Mouse (Mus musculus): ENCODE results near the gene Tle2.

The Tle2 gene

DNA sequence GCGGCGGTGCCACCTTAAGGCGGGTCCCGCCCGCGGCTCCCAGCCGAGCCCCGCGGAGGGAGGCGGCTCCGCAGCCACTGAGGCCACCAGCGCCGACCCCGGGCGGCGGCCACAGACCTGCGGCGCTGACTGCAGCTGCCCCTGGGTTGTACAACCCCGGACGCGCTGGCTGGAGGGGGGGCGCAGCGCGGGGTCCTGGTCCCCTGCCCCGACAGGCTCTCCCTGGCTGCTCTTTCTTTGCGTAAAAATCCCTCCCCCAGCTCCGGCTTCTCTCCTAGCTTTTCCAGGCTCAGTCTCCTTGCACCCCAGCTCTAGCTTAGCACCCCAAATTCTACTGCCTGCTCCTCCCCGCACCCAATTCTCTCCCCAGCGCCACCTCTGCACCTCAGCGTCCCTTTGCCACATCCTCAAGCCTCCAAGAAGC is 859 bp downstream of the Tle2 start:
- no peak for DNase-seq (ENCODE audit: low spot score in 2 of 2)

DNA sequence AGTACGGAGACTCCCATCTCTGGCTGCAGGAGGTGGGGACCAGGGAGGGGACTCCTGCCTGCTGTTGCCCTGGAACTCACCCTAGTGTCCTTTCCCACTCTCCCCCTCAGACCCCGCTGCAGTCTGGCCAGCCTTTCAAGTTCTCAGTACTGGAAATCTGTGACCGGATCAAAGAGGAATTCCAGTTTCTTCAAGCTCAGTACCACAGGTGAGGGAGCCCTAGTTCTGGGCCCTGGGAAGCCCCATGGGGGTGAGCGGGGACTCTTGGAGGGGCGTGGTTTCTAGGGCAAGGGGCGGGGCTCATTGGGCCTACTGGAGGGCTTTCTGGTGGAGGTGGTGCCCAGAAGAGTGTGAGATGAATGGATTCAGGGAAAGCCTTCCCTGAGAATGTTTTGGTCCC is 1.3 kb downstream of the Tle2 start:
- DNase-seq (ENCODE audit: low spot score in 2 of 2) = no peak

DNA sequence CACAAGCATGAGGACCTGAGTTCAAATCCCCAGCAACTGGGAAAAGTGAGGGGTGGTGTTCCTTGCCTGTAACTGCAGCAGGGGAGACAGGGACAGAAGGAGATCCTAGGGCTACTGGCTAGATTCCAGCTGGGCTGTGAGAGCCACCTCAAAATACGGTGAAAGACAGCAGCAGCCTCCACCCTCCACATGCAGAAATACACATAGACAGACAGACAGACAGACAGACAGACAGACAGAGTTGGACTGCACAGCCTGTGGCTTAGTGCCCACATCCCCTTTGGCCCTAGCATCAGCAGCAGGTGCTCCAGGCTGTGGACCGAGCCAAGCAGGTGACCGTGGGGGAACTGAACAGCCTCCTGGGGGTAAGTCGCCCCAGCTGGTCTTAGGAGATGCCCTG is 5.6 kb downstream of the Tle2 start:
- no peak for DNase-seq (ENCODE audit: low spot score in 2 of 2)

DNA sequence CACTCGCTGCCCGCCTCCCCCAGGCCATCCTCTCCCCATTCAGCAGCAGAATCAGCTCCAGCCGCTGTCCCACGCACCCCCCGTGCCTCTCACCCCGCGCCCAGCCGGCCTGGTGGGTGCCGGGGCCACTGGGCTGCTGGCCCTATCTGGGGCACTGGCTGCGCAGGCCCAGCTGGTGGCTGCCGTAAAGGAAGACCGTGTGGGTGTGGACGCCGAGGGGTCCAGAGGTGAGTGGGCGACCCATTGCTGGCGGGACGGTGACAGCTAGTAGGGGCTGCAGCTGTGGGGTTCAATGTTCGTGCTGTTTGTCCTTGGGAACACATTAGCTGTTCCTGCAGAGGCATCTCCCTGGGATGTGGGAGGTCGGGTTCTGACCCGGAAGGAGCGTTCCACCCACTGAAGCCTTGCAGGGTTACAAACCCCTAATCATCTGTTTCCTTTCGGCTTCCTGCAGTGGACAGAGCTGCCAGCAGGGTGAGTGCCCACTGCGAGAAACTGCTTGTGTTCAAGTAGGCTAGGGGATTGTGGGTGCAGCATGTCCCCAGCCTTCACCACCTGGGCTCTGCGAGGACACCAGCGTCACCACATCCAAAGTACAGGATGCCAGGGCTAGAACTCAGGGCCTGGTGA is 6.2 kb downstream of the Tle2 start:
- no peak for DNase-seq (ENCODE audit: low spot score in 2 of 2)

DNA sequence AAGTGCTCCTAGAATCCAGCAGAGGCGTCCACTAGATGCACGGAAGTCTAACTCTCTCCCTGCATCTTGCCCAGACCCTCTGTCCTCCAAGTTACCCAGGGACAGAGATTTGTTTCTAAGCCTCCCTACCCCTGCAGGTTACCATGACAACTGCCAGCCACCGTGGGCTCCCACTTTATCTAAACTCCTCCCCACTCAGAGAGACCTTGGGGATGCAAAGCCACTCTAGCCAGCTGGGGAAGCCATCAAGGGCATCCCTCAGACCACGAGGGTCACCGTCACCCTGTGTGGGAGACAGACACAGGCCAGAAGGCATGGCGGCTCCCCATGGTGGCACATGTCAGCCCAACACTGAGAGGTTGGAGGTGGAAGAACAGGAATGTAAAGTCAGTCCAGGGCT is 9.0 kb downstream of the Tle2 start:
- DNase-seq (ENCODE audit: low spot score in 2 of 2) = no peak

- DNase-seq (ENCODE audit: low spot score in 2 of 2) = no peak
Measured at GRCm38 (mm10) chr10:81588739-81589138, 14.4 kb downstream of the Tle2 start.

DNA sequence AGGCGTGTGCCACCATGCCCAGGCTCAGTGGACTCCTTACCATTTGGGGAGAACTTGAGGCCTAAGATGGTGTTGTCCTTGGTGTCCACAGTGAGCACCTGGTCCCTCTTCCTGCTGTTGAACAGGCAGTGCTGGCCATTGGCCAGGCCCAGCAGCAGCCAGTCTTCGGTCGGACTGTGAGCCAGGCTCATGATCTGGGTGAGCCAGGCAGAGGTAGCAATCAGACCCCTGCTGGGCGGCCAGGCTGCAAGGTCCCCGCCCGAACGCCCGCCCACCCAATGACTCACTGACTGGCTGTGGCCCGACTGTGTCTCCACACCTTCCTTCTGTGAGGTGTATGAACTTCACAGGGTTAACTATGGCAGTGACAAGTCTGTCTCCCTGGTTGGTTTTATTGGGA is 17.5 kb downstream of the Tle2 start:
- DNase-seq (ENCODE audit: low spot score in 2 of 2) = no peak

GRCm38 (mm10) chr10:81592631-81593030 is 18.3 kb downstream of the Tle2 start:
- no peak for DNase-seq (ENCODE audit: low spot score in 2 of 2)

GRCm38 (mm10) chr10:81593223-81593622 is 18.9 kb downstream of the Tle2 start:
- no peak for DNase-seq (ENCODE audit: low spot score in 2 of 2)

DNA sequence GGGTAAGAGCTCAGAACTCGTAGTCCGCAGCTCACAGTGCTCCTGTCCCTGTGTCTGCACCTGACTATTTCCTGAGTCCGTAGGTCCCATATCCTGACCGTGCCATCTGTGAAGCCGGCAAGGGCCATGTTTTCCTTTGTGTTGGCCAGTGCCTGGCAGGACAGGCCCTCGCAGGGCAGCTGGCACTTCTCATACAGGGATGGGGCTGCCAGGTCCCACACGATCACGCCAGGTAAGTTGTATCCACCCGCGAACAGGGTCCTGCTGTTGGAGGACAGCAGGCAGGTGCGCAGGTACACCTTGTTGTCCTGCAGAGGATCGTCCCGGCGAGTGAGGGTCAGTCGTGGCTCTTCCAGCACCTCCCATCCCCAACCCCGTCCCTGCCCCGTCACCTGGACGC is 19.6 kb downstream of the Tle2 start:
- DNase-seq (ENCODE audit: low spot score in 2 of 2) = no peak

GRCm38 (mm10) chr10:81595599-81595998 is 21.2 kb downstream of the Tle2 start:
- DNase-seq (ENCODE audit: low spot score in 2 of 2) = no peak

- DNase-seq (ENCODE audit: low spot score in 2 of 2) = no peak
Measured at GRCm38 (mm10) chr10:81596611-81597010, 22.2 kb downstream of the Tle2 start.

DNA sequence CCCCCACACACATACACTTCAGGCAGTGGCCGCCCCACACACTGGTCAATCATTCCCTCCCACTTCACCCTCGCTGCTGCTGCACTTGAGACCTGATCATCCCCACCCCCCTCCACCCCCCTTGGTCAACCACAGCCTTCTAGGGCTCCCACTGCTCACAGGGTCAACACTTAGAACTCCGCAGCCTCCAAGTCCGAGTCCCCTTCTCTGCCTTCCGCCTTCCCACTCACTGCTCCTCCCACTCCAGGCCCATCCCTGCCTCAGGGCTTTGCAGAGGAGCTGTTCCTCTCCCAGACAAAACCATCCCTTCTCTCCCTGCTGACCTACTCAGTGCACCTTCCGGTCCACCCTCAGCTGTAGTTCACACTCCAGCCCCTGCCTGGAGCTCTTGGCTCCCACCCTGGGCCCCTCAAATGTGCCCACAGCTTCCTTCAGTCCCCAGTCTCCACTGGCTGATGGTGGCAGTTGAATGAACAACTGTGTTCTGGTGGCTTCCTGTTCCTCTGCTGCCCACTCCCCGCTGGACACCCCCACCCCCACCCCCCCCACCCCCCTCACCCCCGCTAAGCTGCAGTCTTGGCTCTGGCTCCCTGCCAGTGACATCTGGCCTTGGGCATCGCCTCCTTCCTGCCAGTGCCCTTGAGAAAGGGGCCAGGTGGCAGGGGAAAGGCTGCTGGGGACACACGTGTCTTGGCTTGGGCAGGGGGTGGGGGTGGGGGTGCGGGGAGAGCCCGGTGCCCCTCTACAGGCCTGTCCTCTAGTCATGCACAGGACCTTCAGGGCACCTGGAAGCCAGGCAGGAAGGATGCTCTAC is 23.0 kb downstream of the Tle2 start:
- DNase-seq (ENCODE audit: low spot score in 2 of 2) = peak in 1 of 2 experiments; percentile 46

- no peak for DNase-seq (ENCODE audit: low spot score in 2 of 2)
Measured at GRCm38 (mm10) chr10:81598342-81598741, 24.0 kb downstream of the Tle2 start.

GRCm38 (mm10) chr10:81598871-81599270 is 24.5 kb downstream of the Tle2 start:
- DNase-seq (ENCODE audit: low spot score in 2 of 2) = no peak

- no peak for DNase-seq (ENCODE audit: low spot score in 2 of 2)
Measured at GRCm38 (mm10) chr10:81599630-81600029, 25.3 kb downstream of the Tle2 start.

DNA sequence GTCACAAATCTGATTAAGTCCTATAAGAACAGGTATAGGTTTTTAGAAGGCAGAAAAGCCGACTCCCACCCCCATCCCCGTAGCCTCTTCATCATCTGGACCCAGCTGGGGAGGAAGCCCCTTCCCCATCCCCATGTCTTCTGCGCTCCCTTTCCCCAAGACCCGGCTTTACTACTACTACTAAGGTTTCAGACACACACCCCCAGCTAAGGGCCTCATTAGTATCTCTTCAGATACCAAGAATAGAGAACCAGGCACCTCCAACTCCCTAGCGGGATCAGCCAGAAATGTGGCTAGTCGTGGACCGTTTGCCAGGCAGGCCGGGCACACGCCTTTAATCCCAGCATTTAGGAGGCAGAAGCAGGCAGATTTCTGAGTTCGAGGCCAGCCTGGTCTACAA is 25.7 kb downstream of the Tle2 start:
- DNase-seq (ENCODE audit: low spot score in 2 of 2) = no peak

- peak; percentile 94 to 95 for DNase-seq (ENCODE audit: low spot score in 2 of 2)
Measured at GRCm38 (mm10) chr10:81600738-81601203, 26.4 kb downstream of the Tle2 start, which contains the start of gene Tle6. Gene Tle6 (minus strand): TSS chr10:81601073.

GRCm38 (mm10) chr10:81601396-81601905 is 27.1 kb downstream of the Tle2 start:
- DNase-seq (ENCODE audit: low spot score in 2 of 2) = no peak

GRCm38 (mm10) chr10:81602741-81603151 is 28.4 kb downstream of the Tle2 start:
- DNase-seq (ENCODE audit: low spot score in 2 of 2) = peak in 1 of 2 experiments; percentile 30

DNA sequence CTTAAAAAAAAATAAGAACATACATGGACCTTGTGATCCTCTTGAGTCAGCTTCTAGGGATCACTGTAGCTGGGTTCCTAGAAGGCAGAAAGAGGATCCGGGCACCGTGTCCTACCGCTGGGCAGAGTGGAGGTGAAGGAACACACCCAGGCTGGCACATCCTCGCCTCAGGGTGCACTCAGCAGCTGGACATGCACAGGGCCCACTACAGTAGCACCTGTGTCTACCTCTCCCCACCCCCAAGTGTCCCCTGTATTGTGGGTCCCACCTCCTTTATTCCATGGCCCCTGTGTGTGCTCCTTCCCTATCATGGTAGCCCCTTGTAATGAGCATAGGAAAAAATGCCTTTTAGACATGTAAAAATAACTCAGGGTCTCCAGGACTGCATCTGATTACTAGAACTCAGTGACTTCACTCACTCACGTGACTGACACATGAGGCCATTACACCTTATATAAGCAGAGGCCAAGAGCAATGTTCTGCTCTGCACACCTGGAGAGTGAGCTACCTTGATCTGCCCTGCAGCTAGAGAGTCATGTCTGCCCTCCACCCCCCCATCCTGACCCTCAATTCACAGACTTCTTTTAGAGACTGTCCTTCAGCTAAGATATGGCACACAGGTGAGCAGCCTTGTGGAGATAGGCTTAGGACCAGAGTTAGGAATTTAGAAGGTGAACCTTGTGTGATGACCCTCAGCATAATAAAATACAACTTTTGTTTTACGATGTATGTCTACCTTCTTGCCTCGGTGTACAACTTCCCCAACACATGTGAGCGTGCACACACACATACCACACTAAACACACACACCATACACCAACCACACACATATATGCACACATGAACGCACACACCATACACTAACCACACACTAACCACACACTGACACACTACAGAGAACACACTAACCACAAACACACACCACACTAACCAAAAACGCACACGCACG is 29.9 kb downstream of the Tle2 start:
- no peak for DNase-seq (ENCODE audit: low spot score in 2 of 2)
